Mouse (Mus musculus): ENCODE results near the gene Grip2.
A peak's percentile ranks its signal among the peaks of the same experiment; 100 is the strongest.

Grip2 gene

DNA sequence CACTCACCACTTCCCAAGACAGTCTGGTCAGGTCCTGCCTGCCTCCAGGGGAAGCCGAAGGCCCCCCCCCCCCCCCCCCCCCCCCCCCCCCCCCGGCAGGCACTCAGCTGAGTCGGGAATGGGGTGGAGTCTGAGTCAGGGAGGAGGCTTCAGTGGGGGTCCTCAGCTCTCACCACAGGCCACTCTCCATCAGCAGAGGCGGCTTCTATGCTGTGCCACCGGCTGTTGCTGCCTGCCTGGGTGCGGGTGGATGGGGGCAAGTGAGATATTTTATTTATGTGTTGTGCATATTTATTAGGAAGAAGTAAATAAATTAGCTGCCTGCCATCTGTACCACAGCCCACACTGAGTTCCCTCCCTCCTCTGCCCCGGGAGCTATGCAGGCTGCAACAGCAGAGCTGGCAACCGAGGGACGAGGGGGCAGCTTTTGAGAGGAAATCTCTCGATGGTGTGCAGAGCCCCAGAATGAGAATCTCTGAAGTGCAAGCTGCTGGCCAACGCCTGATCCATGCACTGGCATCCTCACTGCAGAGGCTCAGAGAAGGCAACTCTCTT is at the start of gene Grip2:
Gene Grip2 (minus strand): TSS at position 235 of the 555 bp plus-strand sequence.
- no peak for DNase-seq

GRCm38 (mm10) chr6:91872781-91873180 is 45.7 kb upstream of the Grip2 start:
- no peak for DNase-seq

DNA sequence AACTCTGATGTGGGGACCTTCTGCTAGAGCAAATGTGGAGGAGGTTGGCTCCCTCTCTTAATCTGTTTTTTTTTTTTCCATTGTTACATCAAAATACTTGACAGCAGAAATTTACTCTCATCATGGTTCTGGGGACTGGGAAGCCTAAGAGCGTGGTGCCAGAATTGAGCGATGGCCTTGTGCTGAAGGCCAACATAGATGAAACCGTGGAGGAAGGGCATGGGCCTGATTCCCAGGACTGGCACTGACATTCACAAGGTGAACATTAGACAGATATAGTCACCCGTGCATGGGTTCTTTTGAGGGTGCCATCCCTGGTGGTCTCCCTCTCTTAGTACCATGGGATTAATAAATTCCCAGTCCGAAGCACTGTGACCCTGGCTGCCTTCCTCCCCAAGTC is 41.0 kb upstream of the Grip2 start:
- no peak for DNase-seq

- DNase-seq, result no peak
These were observed 38.6 kb upstream of the Grip2 start for GRCm38 (mm10) chr6:91865601-91866000.

DNA sequence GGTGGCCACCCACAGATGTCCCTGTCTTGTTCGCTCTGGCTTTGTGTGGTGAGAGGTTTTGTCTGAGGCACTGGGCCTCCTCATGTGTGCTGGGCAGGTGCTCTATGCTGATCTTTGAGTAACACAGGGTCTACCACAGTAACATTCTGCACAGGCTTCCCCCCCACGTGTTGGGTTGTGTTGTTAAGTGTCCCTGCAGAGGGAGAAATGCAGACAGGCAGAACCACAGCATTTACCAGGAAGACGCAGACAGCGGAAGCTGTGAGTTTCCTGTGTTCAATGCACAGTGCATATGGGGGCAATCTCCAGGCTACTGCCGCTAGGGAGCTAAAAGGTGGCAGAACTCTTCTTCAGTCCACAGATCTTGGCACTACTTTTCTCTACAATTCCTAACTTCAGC is 37.5 kb upstream of the Grip2 start:
- no peak for DNase-seq

GRCm38 (mm10) chr6:91862848-91863247 is 35.8 kb upstream of the Grip2 start:
- DNase-seq, result peak; percentile 37

DNA sequence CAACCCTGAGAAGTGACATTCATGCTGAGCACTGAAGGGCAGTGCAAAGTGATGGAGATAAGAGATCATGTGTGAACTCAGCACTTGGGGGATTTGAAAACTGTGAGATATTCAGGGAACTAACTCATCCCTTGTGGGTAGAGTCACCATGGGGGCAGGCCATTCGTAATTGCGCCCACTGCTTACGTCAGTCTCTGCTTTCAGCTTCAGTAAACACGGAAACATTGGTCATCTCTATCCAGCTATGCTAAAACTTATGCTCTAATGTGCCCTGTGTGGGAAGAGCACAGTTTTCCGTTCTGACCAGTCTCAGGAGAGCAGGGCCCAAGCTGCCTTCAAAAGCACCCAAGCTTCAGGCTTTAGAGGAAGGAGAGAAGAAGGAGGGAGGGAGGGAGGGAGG is 31.3 kb upstream of the Grip2 start:
- DNase-seq, result no peak

DNA sequence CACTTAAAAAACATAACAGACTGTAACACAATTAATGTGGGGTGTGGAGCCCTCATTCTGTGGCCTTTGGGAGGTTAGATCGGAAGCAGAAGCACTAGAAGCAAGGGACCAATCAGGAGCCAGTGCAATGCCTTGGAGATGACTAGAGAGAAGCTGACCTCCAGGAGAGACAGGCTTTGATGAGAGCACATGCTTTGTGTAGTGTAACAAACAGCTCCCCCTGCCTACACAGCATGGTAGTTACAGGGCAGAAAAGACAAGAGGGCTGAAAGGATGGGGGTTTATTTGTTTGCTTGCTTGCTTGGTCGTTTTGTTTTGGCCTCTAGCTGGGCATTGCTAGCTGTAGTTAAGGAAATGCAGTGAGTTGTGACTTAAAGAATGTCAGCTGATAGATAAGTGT is 25.5 kb upstream of the Grip2 start:
- DNase-seq, result peak; percentile 79

GRCm38 (mm10) chr6:91843628-91844153 is 16.6 kb upstream of the Grip2 start:
- DNase-seq, result peak; percentile 45

GRCm38 (mm10) chr6:91842897-91843627 is 16.0 kb upstream of the Grip2 start:
- DNase-seq, result no peak

DNA sequence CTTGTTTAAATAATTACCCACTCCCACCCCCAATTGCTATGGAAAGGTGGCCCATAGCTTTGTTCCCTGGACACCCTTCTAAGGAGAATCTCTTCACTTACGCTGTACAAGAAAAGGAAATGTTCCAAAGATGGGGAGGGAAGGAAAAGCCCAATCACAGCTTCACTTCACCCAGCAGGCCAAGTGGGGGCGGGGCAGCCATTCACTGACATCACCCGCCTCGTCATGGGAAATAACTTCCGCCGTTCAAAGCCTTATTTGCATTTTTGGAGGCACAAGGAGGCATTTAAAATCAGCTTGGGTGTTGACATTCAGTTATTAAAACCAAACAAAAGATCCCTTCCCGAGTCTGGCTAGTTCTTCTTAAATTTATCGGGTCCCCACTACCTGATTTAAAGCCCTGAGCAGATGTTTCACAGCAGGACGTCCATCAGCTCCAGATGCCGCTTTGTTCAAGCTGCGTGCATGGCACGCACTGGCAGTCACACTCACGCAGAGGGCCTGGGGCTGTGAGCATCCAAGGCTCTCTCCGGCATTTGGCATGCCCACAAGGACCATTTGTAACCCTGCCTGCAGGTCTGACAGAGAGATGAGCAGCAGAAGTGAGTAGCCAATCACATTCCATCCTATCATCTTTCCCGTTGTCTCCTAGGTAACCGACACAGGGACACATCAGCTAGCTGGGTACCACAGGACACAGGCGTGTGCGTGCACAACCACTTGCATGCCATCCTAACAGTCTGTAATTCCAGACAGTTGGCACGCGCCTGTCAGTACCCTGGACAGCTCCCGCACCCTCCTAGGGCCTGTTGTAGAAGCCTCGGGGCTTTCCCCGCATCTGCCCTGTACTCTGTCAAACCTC is 12.2 kb upstream of the Grip2 start:
- peak; percentile 81 for DNase-seq

DNA sequence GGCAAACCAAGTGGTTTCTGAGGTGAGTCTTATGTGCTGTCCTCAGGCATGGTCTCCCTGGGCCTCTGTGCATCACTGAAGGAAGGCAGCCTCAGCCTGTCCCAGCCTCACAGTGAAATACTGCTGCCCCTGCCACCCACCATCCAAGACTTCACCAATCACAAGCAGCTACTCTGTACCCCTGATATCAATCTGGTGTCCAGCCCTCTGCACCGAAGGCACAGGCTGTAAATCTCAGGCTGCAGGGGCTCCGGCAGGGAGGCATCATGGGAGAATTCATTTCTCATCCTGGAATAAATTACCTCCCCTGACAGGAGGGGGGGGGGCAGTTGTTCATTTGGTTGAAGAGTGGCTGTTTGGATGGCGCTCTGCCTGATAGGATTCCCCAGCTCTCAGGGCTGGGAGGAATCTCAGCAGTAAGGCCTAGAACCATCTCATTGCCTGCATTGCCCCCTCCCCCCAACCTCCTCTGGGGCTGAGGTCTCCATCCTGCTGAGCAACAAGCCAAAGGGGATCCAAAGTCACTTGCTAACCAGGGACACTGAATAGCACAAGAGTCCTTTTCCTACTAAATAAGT is 5.9 kb upstream of the Grip2 start:
- DNase-seq, result no peak

GRCm38 (mm10) chr6:91827926-91828325 is 876 bp upstream of the Grip2 start:
- no peak for DNase-seq

DNA sequence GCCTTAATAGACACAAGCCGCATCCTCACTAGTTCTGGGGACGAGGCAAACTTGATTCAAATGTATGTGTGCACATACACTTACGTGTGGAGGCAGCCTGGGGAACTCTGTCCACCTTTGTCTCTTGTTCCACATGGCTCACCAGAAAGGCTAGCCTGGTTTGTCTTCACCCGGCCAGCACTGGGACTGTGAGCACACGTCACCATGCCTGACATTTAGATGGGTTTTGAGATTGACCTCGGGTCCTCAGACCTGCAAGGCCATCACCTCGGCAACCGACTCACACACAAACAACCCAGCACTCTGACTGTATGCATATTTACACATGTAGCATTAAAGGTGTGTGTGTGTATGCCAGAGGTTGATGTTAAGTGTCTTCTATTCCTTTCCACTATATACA is 8.8 kb downstream of the Grip2 start:
- no peak for DNase-seq

DNA sequence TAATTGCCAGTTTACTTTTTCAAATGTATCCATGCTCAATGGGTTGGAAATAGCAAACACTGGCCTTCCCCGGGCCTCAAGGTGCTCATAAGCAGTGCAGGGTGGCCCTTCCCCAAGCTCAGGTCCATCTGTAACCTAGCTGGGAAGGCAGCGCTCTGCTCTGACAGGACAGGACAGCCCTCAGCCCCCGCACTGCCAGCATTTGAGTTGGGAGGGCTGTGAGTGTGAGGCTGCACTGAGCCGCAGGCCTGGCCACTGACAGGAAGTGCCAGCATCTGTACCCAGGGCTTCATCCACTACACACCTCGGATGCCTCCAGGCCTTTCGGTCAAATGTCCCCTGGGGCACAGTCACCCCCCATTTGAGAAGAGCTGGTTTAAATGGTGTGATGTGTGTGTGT is 11.1 kb downstream of the Grip2 start:
- no peak for DNase-seq

- DNase-seq, result no peak
These were observed 13.4 kb downstream of the Grip2 start for GRCm38 (mm10) chr6:91813611-91814010.

- DNase-seq, result no peak
These were observed 17.0 kb downstream of the Grip2 start for GRCm38 (mm10) chr6:91810007-91810406.

- DNase-seq, result no peak
These were observed 19.0 kb downstream of the Grip2 start for GRCm38 (mm10) chr6:91808022-91808421.

- DNase-seq, result peak; percentile 26
These were observed 19.9 kb downstream of the Grip2 start for GRCm38 (mm10) chr6:91807169-91807568.

GRCm38 (mm10) chr6:91804177-91804576 is 22.9 kb downstream of the Grip2 start:
- DNase-seq, result peak; percentile 47

GRCm38 (mm10) chr6:91798496-91798895 is 28.6 kb downstream of the Grip2 start:
- no peak for DNase-seq

- DNase-seq, result peak; percentile 24
These were observed 30.3 kb downstream of the Grip2 start for GRCm38 (mm10) chr6:91796736-91797135.

DNA sequence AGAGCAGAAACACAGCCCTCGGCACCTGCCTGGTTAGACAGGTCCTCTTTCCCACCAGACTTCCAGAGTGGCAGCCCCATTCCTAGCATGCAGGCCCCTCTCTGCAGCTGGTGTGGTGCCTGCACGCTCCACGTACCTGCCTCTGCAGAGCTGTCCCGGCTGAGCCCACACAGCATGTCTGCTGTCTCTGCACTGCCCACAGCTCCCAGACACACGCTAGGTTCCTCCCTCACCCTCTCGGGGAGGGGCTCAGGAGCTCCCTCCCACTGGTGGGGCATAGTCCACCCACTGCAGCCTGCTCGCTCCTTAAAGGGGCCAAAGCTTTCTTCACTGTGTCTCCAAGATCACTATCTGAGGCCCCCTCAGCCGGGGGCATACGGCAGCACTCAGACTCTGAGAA is 31.0 kb downstream of the Grip2 start:
- no peak for DNase-seq

Measured in retina, postnatal 1 day (tissue).